Mouse (Mus musculus) liver, embryonic 11.5 days (tissue): Measurements from ENCODE around the gene Fam131a. TPM values are rescaled to one million over a fixed set of nuclear protein-coding genes. Genes with fewer than 3 reads are reported as not detected.

Source experiments
- ATAC-seq: fragments of 200-750 bp; cut with Nextera tagmentation; replicated peaks from 2 replicates; pipeline ENCODE4 v1.8.0; 2017; ENCODE audit warnings: moderate number of reproducible peaks, mild to moderate bottlenecking, moderate TSS enrichment, moderate library complexity; ENCODE audit not compliant: low FRiP score
- DNase-seq: peaks from one replicate; pipeline ENCODE4 v3.0.0-alpha.2; 2017; ENCODE audit warnings: low spot score
- H3K27ac ChIP-seq: fragments of 300-500 bp; sonication (generic); 2 replicates; pipeline ENCODE4 v1.5.1; 2014; ENCODE audit warnings: mild to moderate bottlenecking, low read depth, low read length, control low read depth
- H3K27me3 ChIP-seq: fragments of 300-500 bp; sonication (generic); replicated peaks from 2 replicates; pipeline ENCODE4 v1.6.1; 2014; ENCODE audit warnings: low read length, mixed read lengths; ENCODE audit not compliant: control insufficient read depth, insufficient read depth
- H3K36me3 ChIP-seq: fragments of 300-500 bp; sonication (generic); 2 replicates; pipeline ENCODE4 v1.6.1; 2014; ENCODE audit warnings: mild to moderate bottlenecking, low read length, moderate library complexity, mixed read lengths; ENCODE audit not compliant: control insufficient read depth, insufficient read depth
- H3K4me1 ChIP-seq: fragments of 300-500 bp; sonication (generic); replicated peaks from 2 replicates; pipeline ENCODE4 v1.6.1; 2014; ENCODE audit warnings: low read length, mixed read lengths; ENCODE audit not compliant: control insufficient read depth, insufficient read depth
- H3K4me2 ChIP-seq: fragments of 300-500 bp; sonication (generic); 2 replicates; pipeline ENCODE4 v1.6.1; 2014; ENCODE audit warnings: mild to moderate bottlenecking, control low read depth, moderate library complexity
- H3K4me3 ChIP-seq: fragments of 300-500 bp; sonication (generic); 2 replicates; pipeline ENCODE4 v1.5.1; 2014; ENCODE audit warnings: low read depth, low read length, control low read depth
- H3K9ac ChIP-seq: fragments of 300-500 bp; sonication (generic); 2 replicates; pipeline ENCODE4 v1.6.1; 2014; ENCODE audit warnings: low read depth, low read length, control low read depth
- H3K9me3 ChIP-seq: fragments of 300-500 bp; sonication (generic); 2 replicates; pipeline ENCODE4 v1.6.1; 2016; ENCODE audit warnings: low read length, inconsistent platforms, mixed read lengths; ENCODE audit not compliant: control insufficient read depth
- WGBS: fragments of 180-500 bp; shearing (Covaris S2); extraction: QIAGEN DNeasy Blood & Tissue Kit; methylation state at CpG from one replicate; pipeline ENCODE4 v1.1.7; 2014; 5-methylcytosine and 5-hydroxymethylcytosine counted together
- polyA plus RNA-seq: library from polyadenylated mRNA; unstranded; fragments of >200 nt; fragmentation: Nextera tagmentation; extraction: Ambion mirVana; gene quantifications from 2 replicates; pipeline ENCODE4 v1.2.1, GENCODE M21; 2014

Fam131a gene
- polyA plus RNA-seq, 1 experiment from 2014 or later, result 2.1 TPM

DNA sequence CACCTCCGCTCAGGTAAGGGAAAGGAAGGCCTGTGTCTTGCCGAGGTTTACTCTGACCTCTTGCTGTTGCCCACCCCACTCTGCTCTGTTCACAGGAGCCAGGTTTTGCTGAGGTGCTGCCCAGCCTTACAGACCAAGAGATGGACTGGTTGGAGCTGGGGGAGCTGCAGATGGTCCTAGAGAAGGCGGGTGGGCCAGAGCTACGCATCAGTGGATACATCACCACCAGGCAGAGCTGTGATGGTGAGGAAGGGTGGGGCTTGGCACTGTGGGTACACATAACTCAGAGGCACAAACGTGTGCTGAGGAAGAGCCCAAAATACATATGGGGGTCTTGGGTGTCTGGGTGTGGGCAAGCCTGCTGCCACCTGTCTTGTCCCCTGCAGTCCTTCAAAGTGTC, 42.6 kb downstream of the Fam131a start:
- Histone ChIP-seq H3K9ac (no peak overlapping the region), H3K4me2 (no peak overlapping the region), H3K4me3 (no peak overlapping the region), H3K4me1 (peaks cover 3% of the 10 kb centered on the region; the same call in 1 of the 2 replicates), H3K27ac (no peak overlapping the region), H3K36me3 (no peaks in the 10 kb centered on the region), H3K9me3 (no peaks in the 10 kb centered on the region), H3K27me3 (peaks cover 56% of the 10 kb centered on the region)
- ATAC-seq (no peak), DNase-seq (no peak)
- WGBS, result 58% methylated on average over 5 of the region's 5 CpGs

- H3K4me3 ChIP-seq, result no peak overlapping the region
- no peaks in the 10 kb centered on the region for H3K9me3 ChIP-seq
- H3K9ac ChIP-seq, result no peak overlapping the region
- ATAC-seq, result no peak
- H3K27ac ChIP-seq, result no peak overlapping the region
- no peaks in the 10 kb centered on the region for H3K36me3 ChIP-seq
- no peak overlapping the region for H3K4me2 ChIP-seq
- peaks cover 52% of the 10 kb centered on the region for H3K27me3 ChIP-seq
- no peak for DNase-seq
- WGBS, result 76% methylated on average over 7 of the region's 7 CpGs
- H3K4me1 ChIP-seq, result peaks cover 3% of the 10 kb centered on the region; the same call in 1 of the 2 replicates
Observed at GRCm38 (mm10) chr16:20736168-20736567, 43.1 kb downstream of the Fam131a start.

DNA sequence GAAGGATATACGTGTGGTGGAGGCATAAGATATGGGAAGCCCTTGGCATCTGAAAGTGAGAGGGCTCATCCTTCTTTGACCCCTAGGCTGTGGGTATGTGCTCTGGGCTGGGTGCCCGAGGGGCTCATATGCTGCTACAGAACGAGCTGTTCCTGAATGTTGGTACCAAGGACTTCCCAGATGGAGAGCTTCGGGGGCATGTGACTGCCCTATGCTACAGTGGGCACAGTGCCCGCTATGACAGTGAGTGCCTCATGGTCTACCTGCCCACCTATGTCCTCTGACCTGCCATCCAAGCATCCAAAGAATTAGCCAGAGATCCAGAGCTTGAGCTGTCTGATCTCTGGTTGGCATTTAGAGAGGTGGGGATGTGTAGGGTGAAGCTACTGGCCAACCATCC, 43.8 kb downstream of the Fam131a start:
- no peak overlapping the region for H3K27ac ChIP-seq
- H3K9ac ChIP-seq, result no peak overlapping the region
- ATAC-seq (no peak), DNase-seq (no peak)
- H3K4me3 ChIP-seq, result no peak overlapping the region
- H3K4me1 ChIP-seq, result peaks cover 1% of the 10 kb centered on the region; the same call in 1 of the 2 replicates
- WGBS, result 82% methylated on average over 5 of the region's 5 CpGs
- H3K27me3 ChIP-seq, result peaks cover 46% of the 10 kb centered on the region
- H3K4me2 ChIP-seq, result no peak overlapping the region
- H3K36me3 ChIP-seq, result no peaks in the 10 kb centered on the region
- H3K9me3 ChIP-seq, result no peaks in the 10 kb centered on the region

DNA sequence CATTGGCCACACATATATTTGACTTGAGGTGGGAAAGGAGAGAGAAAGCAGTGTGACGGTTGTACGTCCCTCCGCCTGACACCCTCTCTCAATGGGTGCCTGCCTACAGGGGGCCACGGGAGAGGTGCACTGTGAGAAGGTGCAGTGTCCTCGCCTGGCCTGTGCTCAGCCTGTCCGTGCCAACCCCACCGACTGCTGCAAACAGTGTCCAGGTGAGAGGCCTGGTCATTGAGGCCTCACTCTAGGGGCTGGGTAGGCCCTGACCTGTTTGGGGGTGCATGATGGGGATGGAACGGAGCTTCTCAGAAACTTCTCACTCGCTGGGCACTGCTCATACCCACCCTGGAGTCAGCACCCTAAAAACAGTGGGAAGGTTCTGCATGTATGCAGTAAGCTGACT, 46.8 kb downstream of the Fam131a start:
- DNase-seq, result no peak
- H3K4me2 ChIP-seq, result no peak overlapping the region
- 76% methylated on average over 9 of the region's 9 CpGs for WGBS
- H3K9ac ChIP-seq, result no peak overlapping the region
- H3K27ac ChIP-seq, result no peak overlapping the region
- no peaks in the 10 kb centered on the region for H3K36me3 ChIP-seq
- no peaks in the 10 kb centered on the region for H3K4me1 ChIP-seq
- no peak overlapping the region for H3K4me3 ChIP-seq
- H3K27me3 ChIP-seq, result peaks cover 16% of the 10 kb centered on the region
- H3K9me3 ChIP-seq, result no peaks in the 10 kb centered on the region
- no peak for ATAC-seq

DNA sequence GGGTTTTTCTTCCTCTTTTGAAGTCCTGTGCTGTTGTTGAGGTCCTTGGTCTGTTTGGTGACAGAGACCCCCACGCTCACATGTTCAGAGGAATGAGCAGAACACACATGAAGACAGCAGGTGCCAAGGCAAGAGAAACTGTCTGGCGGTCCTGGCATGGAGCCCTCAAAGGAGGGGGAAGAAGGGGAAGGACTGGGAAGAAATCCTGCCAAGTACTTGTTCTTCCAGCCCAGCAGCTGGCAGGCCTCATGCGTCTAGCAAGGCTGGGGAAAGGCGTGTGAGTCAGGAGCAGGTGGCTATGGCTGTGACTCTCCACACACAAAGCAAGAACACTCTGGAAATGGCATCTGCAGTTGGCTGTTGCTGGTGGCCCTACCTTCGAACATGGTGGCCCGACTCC, 53.6 kb downstream of the Fam131a start:
- DNase-seq, result no peak
- WGBS, result 75% methylated on average over 6 of the region's 6 CpGs

GRCm38 (mm10) chr16:20750518-20750917, 57.5 kb downstream of the Fam131a start:
- no peak for DNase-seq
- no peak overlapping the region for H3K4me3 ChIP-seq
- H3K4me2 ChIP-seq, result no peak overlapping the region
- no peak overlapping the region for H3K9ac ChIP-seq
- ATAC-seq, result no peak
- H3K9me3 ChIP-seq, result no peaks in the 10 kb centered on the region
- H3K27ac ChIP-seq, result no peak overlapping the region
- peaks cover 4% of the 10 kb centered on the region; the same call in 1 of the 2 replicates for H3K27me3 ChIP-seq
- no peaks in the 10 kb centered on the region for H3K4me1 ChIP-seq
- no peaks in the 10 kb centered on the region for H3K36me3 ChIP-seq
- WGBS, result 60% methylated on average over 8 of the region's 8 CpGs

More for the DNA sequence above, 53.6 kb downstream of the Fam131a start:
- H3K4me1 ChIP-seq, result no peaks in the 10 kb centered on the region
- no peak overlapping the region for H3K9ac ChIP-seq
- no peak overlapping the region for H3K4me3 ChIP-seq
- no peak for ATAC-seq
- no peaks in the 10 kb centered on the region for H3K9me3 ChIP-seq
- no peak overlapping the region for H3K4me2 ChIP-seq
- no peak overlapping the region for H3K27ac ChIP-seq
- no peaks in the 10 kb centered on the region for H3K36me3 ChIP-seq
- H3K27me3 ChIP-seq, result peaks cover 4% of the 10 kb centered on the region; the same call in 1 of the 2 replicates

Other genes with a start within 250 kb of the Fam131a start
- 125 and 132 TPM in 2 replicates for gene Eif2b5, start 194.4 kb upstream of the Fam131a start, polyA plus RNA-seq
- gene Dvl3, start 176.3 kb upstream of the Fam131a start, polyA plus RNA-seq, result 18.9 and 20.3 TPM in 2 replicates
- 519 and 569 TPM in 2 replicates for gene Ap2m1, start 157.8 kb upstream of the Fam131a start, polyA plus RNA-seq
- 49.2 and 50.9 TPM in 2 replicates for gene Abcf3, start 144.7 kb upstream of the Fam131a start, polyA plus RNA-seq
- gene Vwa5b2, start 103.8 kb upstream of the Fam131a start, polyA plus RNA-seq, result 0.58 and 1.1 TPM in 2 replicates
- gene Eef1akmt4, start 81.6 kb upstream of the Fam131a start, polyA plus RNA-seq, result 42.7 and 44.6 TPM in 2 replicates
- 0.05 TPM in 1 of 2 replicates, not detected in the other for gene Gm49333, start 81.6 kb upstream of the Fam131a start, polyA plus RNA-seq
- 55.7 and 58.6 TPM in 2 replicates for gene Alg3, start 81.5 kb upstream of the Fam131a start, polyA plus RNA-seq
- 0.47 and 0.59 TPM in 2 replicates for gene Camk2n2, start 72.0 kb upstream of the Fam131a start, polyA plus RNA-seq
- gene Ece2, start 63.4 kb upstream of the Fam131a start, polyA plus RNA-seq, result 0.90 and 0.97 TPM in 2 replicates
- 354 and 386 TPM in 2 replicates for gene Psmd2, start 41.6 kb upstream of the Fam131a start, polyA plus RNA-seq
- 185 and 196 TPM in 2 replicates for gene Eif4g1, start 24.9 kb upstream of the Fam131a start, polyA plus RNA-seq
- gene Polr2h, start 24.4 kb downstream of the Fam131a start, polyA plus RNA-seq, result 124 and 127 TPM in 2 replicates
- gene Clcn2, start 24.5 kb downstream of the Fam131a start, polyA plus RNA-seq, result 14.4 and 15.3 TPM in 2 replicates
- 0.77 and 0.93 TPM in 2 replicates for gene Chrd, start 39.9 kb downstream of the Fam131a start, polyA plus RNA-seq
- 4.1 and 4.3 TPM in 2 replicates for gene Thpo, start 41.3 kb downstream of the Fam131a start, polyA plus RNA-seq